Mouse (Mus musculus): Measurements from ENCODE around the gene Pars2. TPM values are rescaled to one million over a fixed set of nuclear protein-coding genes. Genes with fewer than 3 reads are reported as not detected.

The Pars2 gene
- polyA plus RNA-seq, 1 experiment = 2.3 TPM

GRCm38 (mm10) chr4:106663956-106664470, 13.1 kb downstream of the Pars2 start:
- Histone ChIP-seq H3K4me3 (replicated peaks) (no peak overlapping the region), H3K9me3 (no peaks in the 10 kb centered on the region), H3K27me3 (replicated peaks) (no peaks in the 10 kb centered on the region), H3K36me3 (replicated peaks; ENCODE audit: low read length) (peaks cover 100% of the 10 kb centered on the region), H3K4me1 (no peaks in the 10 kb centered on the region)
- TF ChIP-seq GATA1 (IDR thresholded peaks at IDR 0.05; ENCODE audit: borderline replicate concordance, low read length) = no peak
- TF ChIP-seq FLI1 (IDR thresholded peaks at IDR 0.05; ENCODE audit: low read length) = no peak

- Histone ChIP-seq H3K9me3 (no peaks in the 10 kb centered on the region), H3K4me3 (replicated peaks) (no peak overlapping the region), H3K27me3 (replicated peaks) (no peaks in the 10 kb centered on the region), H3K36me3 (replicated peaks; ENCODE audit: low read length) (peaks cover 100% of the 10 kb centered on the region), H3K4me1 (no peaks in the 10 kb centered on the region)
- TF ChIP-seq FLI1 (IDR thresholded peaks at IDR 0.05; ENCODE audit: low read length) (no peak), GATA1 (IDR thresholded peaks at IDR 0.05; ENCODE audit: borderline replicate concordance, low read length) (no peak)
Observed at GRCm38 (mm10) chr4:106664697-106665096, 13.8 kb downstream of the Pars2 start.

DNA sequence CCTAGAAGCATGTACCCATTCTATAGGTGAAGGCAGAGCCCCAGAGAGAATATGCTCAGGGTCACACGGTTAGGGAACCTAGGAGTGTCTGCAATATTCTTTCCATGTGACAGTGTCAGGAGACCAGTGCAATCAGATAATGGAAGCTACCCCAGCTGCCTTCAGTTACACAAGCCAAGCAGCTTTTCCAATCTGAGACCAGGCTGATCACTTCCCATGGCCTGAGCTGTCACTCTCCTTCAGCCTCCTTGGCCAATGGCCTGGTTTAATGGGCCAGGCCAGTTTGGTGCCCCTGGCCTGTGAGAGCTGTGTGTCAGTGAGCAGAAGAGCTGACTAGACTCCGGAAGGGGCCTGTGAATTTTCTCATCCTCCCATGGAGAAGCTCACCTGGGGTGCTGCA, 14.4 kb downstream of the Pars2 start:
- Histone ChIP-seq H3K36me3 (replicated peaks; ENCODE audit: low read length) (peaks cover 100% of the 10 kb centered on the region), H3K4me1 (no peaks in the 10 kb centered on the region)
- TF ChIP-seq FLI1 (IDR thresholded peaks at IDR 0.05; ENCODE audit: low read length) (no peak), GATA1 (IDR thresholded peaks at IDR 0.05; ENCODE audit: borderline replicate concordance, low read length) (no peak)

GRCm38 (mm10) chr4:106665673-106666072, 14.8 kb downstream of the Pars2 start:
- Histone ChIP-seq H3K4me3 (replicated peaks) (no peak overlapping the region), H3K4me1 (no peaks in the 10 kb centered on the region), H3K9me3 (no peaks in the 10 kb centered on the region), H3K36me3 (replicated peaks; ENCODE audit: low read length) (peaks cover 100% of the 10 kb centered on the region), H3K27me3 (replicated peaks) (no peaks in the 10 kb centered on the region)
- TF ChIP-seq GATA1 (IDR thresholded peaks at IDR 0.05; ENCODE audit: borderline replicate concordance, low read length) = no peak
- no peak for TF ChIP-seq FLI1 (IDR thresholded peaks at IDR 0.05; ENCODE audit: low read length)

More for the DNA sequence above, 14.4 kb downstream of the Pars2 start:
- no peaks in the 10 kb centered on the region for H3K9me3 ChIP-seq
- no peak overlapping the region for H3K4me3 ChIP-seq (replicated peaks)
- H3K27me3 ChIP-seq (replicated peaks) = no peaks in the 10 kb centered on the region

GRCm38 (mm10) chr4:106666546-106666945, 15.7 kb downstream of the Pars2 start:
- peaks cover 100% of the 10 kb centered on the region for H3K36me3 ChIP-seq (replicated peaks; ENCODE audit: low read length)
- H3K9me3 ChIP-seq = no peaks in the 10 kb centered on the region
- H3K4me1 ChIP-seq = no peaks in the 10 kb centered on the region
- TF ChIP-seq FLI1 (IDR thresholded peaks at IDR 0.05; ENCODE audit: low read length) = no peak
- no peak for TF ChIP-seq GATA1 (IDR thresholded peaks at IDR 0.05; ENCODE audit: borderline replicate concordance, low read length)
- no peaks in the 10 kb centered on the region for H3K27me3 ChIP-seq (replicated peaks)
- H3K4me3 ChIP-seq (replicated peaks) = no peak overlapping the region

DNA sequence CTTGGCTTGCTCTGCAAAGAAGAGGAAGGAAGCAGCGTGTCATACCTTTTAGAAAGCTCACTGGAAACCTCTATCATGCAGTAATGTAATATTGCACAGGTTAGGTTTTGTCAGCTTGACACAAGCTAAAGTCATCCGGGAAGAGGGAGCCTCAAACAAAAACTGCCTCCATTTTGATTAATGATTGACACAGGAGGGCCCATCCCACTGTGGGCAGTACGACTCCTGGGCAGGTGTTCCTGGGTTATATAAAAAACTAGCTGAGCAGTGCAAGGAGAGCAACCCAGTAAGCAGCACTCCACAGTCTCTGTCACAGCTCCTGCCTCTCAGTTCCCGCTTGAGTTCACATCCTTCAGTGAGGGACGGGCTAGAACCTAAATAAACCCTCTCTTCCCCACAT, 25.9 kb downstream of the Pars2 start:
- no peaks in the 10 kb centered on the region for H3K27me3 ChIP-seq (replicated peaks)
- H3K4me1 ChIP-seq = peaks cover 43% of the 10 kb centered on the region
- H3K36me3 ChIP-seq (replicated peaks; ENCODE audit: low read length) = peaks cover 54% of the 10 kb centered on the region
- H3K4me3 ChIP-seq (replicated peaks) = no peak overlapping the region
- H3K9me3 ChIP-seq = no peaks in the 10 kb centered on the region
- no peak for TF ChIP-seq FLI1 (IDR thresholded peaks at IDR 0.05; ENCODE audit: low read length)
- no peak for TF ChIP-seq GATA1 (IDR thresholded peaks at IDR 0.05; ENCODE audit: borderline replicate concordance, low read length)

- H3K36me3 ChIP-seq (replicated peaks; ENCODE audit: low read length) = peaks cover 37% of the 10 kb centered on the region
- TF ChIP-seq GATA1 (IDR thresholded peaks at IDR 0.05; ENCODE audit: borderline replicate concordance, low read length) (no peak), FLI1 (IDR thresholded peaks at IDR 0.05; ENCODE audit: low read length) (no peak)
- peak within 1 kb of the TSS; percentile 94 for H3K4me3 ChIP-seq (replicated peaks)
- H3K4me1 ChIP-seq = peaks cover 48% of the 10 kb centered on the region
- no peaks in the 10 kb centered on the region for H3K9me3 ChIP-seq
- peaks cover 3% of the 10 kb centered on the region for H3K27me3 ChIP-seq (replicated peaks)
Observed at GRCm38 (mm10) chr4:106678442-106679118, 27.7 kb downstream of the Pars2 start, which contains the start of gene Ttc4. Ttc4 (minus strand) TSS chr4:106678944.

DNA sequence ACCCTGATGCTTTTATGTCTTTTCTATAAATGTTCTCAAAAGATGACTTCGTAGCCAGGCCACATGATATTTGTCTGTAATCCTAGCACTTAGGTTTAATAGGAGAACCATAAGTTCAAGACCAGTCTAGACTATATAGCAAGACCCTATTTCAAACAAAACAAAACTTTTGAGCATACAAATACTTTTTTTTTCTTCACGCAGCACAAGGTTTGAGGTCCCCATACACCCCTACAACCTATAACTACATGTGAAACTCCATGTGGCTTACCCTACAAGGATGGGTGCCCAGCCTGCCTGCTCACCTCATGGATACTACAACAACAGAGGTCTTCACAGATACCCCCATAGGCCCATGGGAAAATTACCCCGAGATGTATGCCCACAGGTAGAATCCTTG, 28.3 kb downstream of the Pars2 start:
- Histone ChIP-seq H3K4me3 (replicated peaks) (peak overlapping the region; percentile 94), H3K27me3 (replicated peaks) (peaks cover 3% of the 10 kb centered on the region), H3K4me1 (peaks cover 48% of the 10 kb centered on the region), H3K9me3 (no peaks in the 10 kb centered on the region), H3K36me3 (replicated peaks; ENCODE audit: low read length) (peaks cover 32% of the 10 kb centered on the region)
- no peak for TF ChIP-seq GATA1 (IDR thresholded peaks at IDR 0.05; ENCODE audit: borderline replicate concordance, low read length)
- TF ChIP-seq FLI1 (IDR thresholded peaks at IDR 0.05; ENCODE audit: low read length) = no peak

DNA sequence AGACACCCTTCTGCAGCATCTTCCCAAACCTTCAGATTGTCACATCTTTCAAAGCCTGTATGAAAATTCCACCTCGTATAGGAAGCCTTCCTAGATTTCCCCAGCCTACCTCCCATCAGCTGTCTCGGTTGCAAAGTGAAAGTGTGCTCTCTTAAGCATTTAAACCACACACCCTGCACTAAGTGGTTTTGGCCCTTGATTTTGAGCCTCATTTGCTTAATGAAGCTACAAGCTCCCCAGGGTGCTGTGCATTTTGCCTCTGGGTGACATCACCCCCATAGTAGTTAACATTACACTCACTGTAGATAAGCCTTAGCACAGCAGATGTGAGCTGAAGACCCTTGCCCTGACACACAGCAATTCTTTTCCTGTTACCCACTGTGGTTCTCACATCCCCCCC, 30.1 kb downstream of the Pars2 start:
- Histone ChIP-seq H3K4me3 (replicated peaks) (no peak overlapping the region), H3K4me1 (peaks cover 51% of the 10 kb centered on the region), H3K9me3 (no peaks in the 10 kb centered on the region), H3K36me3 (replicated peaks; ENCODE audit: low read length) (peaks cover 16% of the 10 kb centered on the region), H3K27me3 (replicated peaks) (peaks cover 10% of the 10 kb centered on the region)
- TF ChIP-seq FLI1 (IDR thresholded peaks at IDR 0.05; ENCODE audit: low read length) (no peak), GATA1 (IDR thresholded peaks at IDR 0.05; ENCODE audit: borderline replicate concordance, low read length) (no peak)

DNA sequence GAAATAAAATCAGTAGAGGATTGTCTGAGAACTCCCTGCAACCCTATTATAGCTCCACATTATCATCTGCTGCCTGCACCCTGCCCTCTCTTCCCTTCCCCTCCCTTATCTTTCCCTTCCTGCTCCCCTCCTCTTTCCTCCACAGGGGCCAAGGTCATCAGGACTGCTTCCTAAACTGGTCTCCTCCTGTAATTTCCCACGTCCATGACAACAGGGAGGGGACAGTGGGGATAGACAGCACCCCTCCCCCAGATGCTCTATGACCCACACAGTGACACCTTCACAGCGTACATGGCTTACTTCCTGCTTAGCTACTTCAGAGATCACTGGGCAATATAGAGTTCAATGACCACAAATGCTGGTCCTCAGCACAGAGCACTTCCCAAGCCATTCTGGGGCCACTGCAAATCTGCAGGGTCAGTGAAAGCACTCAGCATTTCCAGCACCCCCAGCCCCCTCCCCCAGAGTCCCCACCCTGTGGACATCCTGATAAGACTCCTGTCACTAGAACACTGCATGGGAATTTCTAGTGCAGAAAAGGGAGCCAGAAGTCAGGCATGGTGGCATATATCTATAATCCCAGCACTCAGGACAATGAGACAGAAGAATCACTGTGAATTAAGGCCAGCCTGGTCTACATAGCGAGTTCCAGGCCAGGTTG, 37.9 kb downstream of the Pars2 start:
- Histone ChIP-seq H3K27me3 (replicated peaks) (peaks cover 38% of the 10 kb centered on the region), H3K36me3 (replicated peaks; ENCODE audit: low read length) (no peaks in the 10 kb centered on the region), H3K4me1 (peaks cover 34% of the 10 kb centered on the region)

More for the DNA sequence above, 37.9 kb downstream of the Pars2 start:
- no peak for TF ChIP-seq FLI1 (IDR thresholded peaks at IDR 0.05; ENCODE audit: low read length)
- TF ChIP-seq GATA1 (IDR thresholded peaks at IDR 0.05; ENCODE audit: borderline replicate concordance, low read length) = no peak
- no peaks in the 10 kb centered on the region for H3K9me3 ChIP-seq
- H3K4me3 ChIP-seq (replicated peaks) = peak overlapping the region; percentile 64
